Mouse (Mus musculus) bone marrow macrophage, adult 2 months (primary cell): Measurements from ENCODE around the gene Vmn1r83.

ENCODE experiments used
- CTCF ChIP-seq: IDR thresholded peaks from 2 replicates; pipeline ENCODE4 v1.5.1; 2012; ENCODE audit warnings: low read depth, mild to moderate bottlenecking, low read length, moderate library complexity
- POLR2A ChIP-seq: IDR thresholded peaks from 2 replicates; pipeline ENCODE4 v1.6.1; 2012; ENCODE audit warnings: mild to moderate bottlenecking, low read depth, low read length, borderline replicate concordance

DNA sequence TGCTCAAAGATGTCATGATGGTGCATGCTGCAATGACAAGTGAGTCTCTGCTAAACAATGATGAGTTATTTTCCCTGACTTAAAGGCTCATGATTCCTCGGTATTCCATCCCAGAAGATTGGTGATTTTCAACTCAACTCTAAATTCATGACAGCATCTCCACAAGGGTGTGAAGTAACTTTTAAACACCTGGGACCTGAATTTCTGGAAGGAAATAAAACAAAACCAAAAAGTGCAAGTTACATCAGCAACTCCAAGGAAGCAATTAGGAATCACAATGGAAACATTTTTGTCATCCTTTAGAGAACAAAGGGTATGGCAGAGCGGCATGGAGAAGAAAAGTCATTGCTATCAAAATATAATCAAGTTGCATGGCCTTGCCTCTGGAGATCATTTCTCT lies at the start of gene Vmn1r83:
- TF ChIP-seq POLR2A (no peak), CTCF (no peak)
